Mouse (Mus musculus) liver, postnatal 0 days (tissue): ENCODE results near the gene Nit2.

ENCODE experiments used
- CTCF ChIP-seq: sonication (generic); IDR thresholded peaks from 2 replicates; pipeline ENCODE4 v1.5.1; 2016; ENCODE audit warnings: antibody characterized with exemption, low read depth
- EP300 ChIP-seq: IDR thresholded peaks from 2 replicates; pipeline ENCODE4 v1.6.1; 2016; ENCODE audit warnings: antibody characterized with exemption, low read depth, mild to moderate bottlenecking

- TF ChIP-seq EP300 (no peak), CTCF (no peak)
Measured at GRCm38 (mm10) chr16:57132326-57132725, 34.8 kb downstream of the Nit2 start.
